Mouse (Mus musculus) kidney, adult 2 months (tissue): ENCODE measurements around the gene Kdm1a. TPM values are rescaled to one million over a fixed set of nuclear protein-coding genes. Genes with fewer than 3 reads are reported as not detected.
A peak's percentile ranks its signal among the peaks of the same experiment; 100 is the strongest.

Experiments used
- DNase-seq: peaks from one replicate; pipeline ENCODE4 v3.0.0; 2021
- H3K27ac ChIP-seq: fragments of 200-500 bp; 2 replicates; pipeline ENCODE4 v1.5.1; 2012; ENCODE audit warnings: low read depth, low read length, control low read depth, inconsistent platforms; ENCODE audit not compliant: insufficient read depth
- H3K27me3 ChIP-seq: fragments of 200-500 bp; replicated peaks from 2 replicates; pipeline ENCODE4 v1.6.1; 2012; ENCODE audit warnings: mild to moderate bottlenecking, moderate library complexity, low read length, inconsistent platforms; ENCODE audit not compliant: control insufficient read depth, insufficient read depth
- H3K36me3 ChIP-seq: fragments of 200-500 bp; 2 replicates; pipeline ENCODE4 v1.6.1; 2012; ENCODE audit warnings: mild to moderate bottlenecking, moderate library complexity, low read length, inconsistent platforms; ENCODE audit not compliant: control insufficient read depth, insufficient read depth
- H3K4me1 ChIP-seq: fragments of 200-500 bp; 2 replicates; pipeline ENCODE4 v1.6.1; 2011; ENCODE audit warnings: low read length; ENCODE audit not compliant: control insufficient read depth, insufficient read depth
- H3K4me3 ChIP-seq: fragments of 200-500 bp; 2 replicates; pipeline ENCODE4 v1.5.1; 2011; ENCODE audit warnings: mild to moderate bottlenecking, low read depth, low read length, control low read depth; ENCODE audit not compliant: insufficient read depth
- CTCF ChIP-seq: fragments of 200-500 bp; conservative IDR thresholded peaks from 2 replicates; pipeline ENCODE4 v1.5.1; 2011; ENCODE audit warnings: low read depth, mild to moderate bottlenecking, control low read depth, low read length, moderate library complexity, mixed read lengths; ENCODE audit not compliant: insufficient read depth, insufficient read length
- POLR2A ChIP-seq: fragments of 200-500 bp; IDR thresholded peaks from one replicate; pipeline ENCODE4 v1.6.1; 2011; ENCODE audit warnings: low read depth, low read length, control low read depth
- WGBS: fragments of 180-500 bp; shearing (Covaris S2); methylation state at CpG from one replicate; pipeline ENCODE4 v1.1.7; 2018; 5-methylcytosine and 5-hydroxymethylcytosine counted together
- polyA plus RNA-seq: library from polyadenylated mRNA; depleted of rRNA; stranded (reverse); fragments of >200 nt; gene quantifications from 2 replicates; pipeline ENCODE4 v1.2.3, GENCODE M21; 2012; rRNA removed

Gene Kdm1a
- polyA plus RNA-seq, result 21.0 and 21.1 TPM in 2 replicates

GRCm38 (mm10) chr4:136602568-136602967 is at the start of gene Kdm1a:
Kdm1a (minus strand) TSS chr4:136602723.
- peak; percentile 96 for DNase-seq
- 1% methylated on average over 43 of the region's 45 CpGs for WGBS
- TF ChIP-seq POLR2A, result peak; percentile 25
- TF ChIP-seq CTCF, result peak; percentile 91
- H3K4me1 ChIP-seq, result peaks cover 7% of the 10 kb centered on the region; the same call in 1 of the 2 replicates
- H3K27me3 ChIP-seq, result no peaks in the 10 kb centered on the region
- peak within 1 kb of the TSS; percentile 62 for H3K27ac ChIP-seq
- no peaks in the 10 kb centered on the region for H3K36me3 ChIP-seq
- H3K4me3 ChIP-seq, result peak within 1 kb of the TSS; percentile 95

GRCm38 (mm10) chr4:136651882-136652527 is 49.5 kb upstream of the Kdm1a start:
- Histone ChIP-seq H3K36me3 (no peaks in the 10 kb centered on the region), H3K4me3 (no peak overlapping the region), H3K27me3 (no peaks in the 10 kb centered on the region), H3K27ac (no peak overlapping the region), H3K4me1 (no peaks in the 10 kb centered on the region)
- no peak for TF ChIP-seq POLR2A
- no peak for TF ChIP-seq CTCF
- 81% methylated on average over 13 of the region's 13 CpGs for WGBS
- no peak for DNase-seq

GRCm38 (mm10) chr4:136651357-136651811 is 48.9 kb upstream of the Kdm1a start:
- Histone ChIP-seq H3K4me1 (no peaks in the 10 kb centered on the region), H3K4me3 (no peak overlapping the region), H3K27me3 (no peaks in the 10 kb centered on the region), H3K27ac (no peak overlapping the region), H3K36me3 (no peaks in the 10 kb centered on the region)
- TF ChIP-seq CTCF, result peak; percentile 72
- TF ChIP-seq POLR2A, result no peak
- peak; percentile 7 for DNase-seq
- 70% methylated on average over 3 of the region's 3 CpGs for WGBS

GRCm38 (mm10) chr4:136650261-136650660 is 47.7 kb upstream of the Kdm1a start:
- TF ChIP-seq POLR2A (no peak), CTCF (no peak)
- Histone ChIP-seq H3K36me3 (no peaks in the 10 kb centered on the region), H3K4me1 (no peaks in the 10 kb centered on the region), H3K27me3 (no peaks in the 10 kb centered on the region), H3K4me3 (no peak overlapping the region), H3K27ac (no peak overlapping the region)
- DNase-seq, result no peak
- WGBS, result 50% methylated on average over 8 of the region's 8 CpGs

- Histone ChIP-seq H3K27ac (no peak overlapping the region), H3K27me3 (no peaks in the 10 kb centered on the region)
- TF ChIP-seq POLR2A (no peak), CTCF (no peak)
Observed at GRCm38 (mm10) chr4:136649480-136650196, 47.1 kb upstream of the Kdm1a start.

GRCm38 (mm10) chr4:136648922-136649479 is 46.5 kb upstream of the Kdm1a start:
- no peak overlapping the region for H3K27ac ChIP-seq
- H3K27me3 ChIP-seq, result no peaks in the 10 kb centered on the region
- WGBS, result 7% methylated on average over 11 of the region's 11 CpGs
- peak; percentile 72 for DNase-seq
- no peak overlapping the region for H3K4me3 ChIP-seq
- peak; percentile 88 for TF ChIP-seq CTCF
- TF ChIP-seq POLR2A, result no peak
- no peaks in the 10 kb centered on the region for H3K36me3 ChIP-seq
- no peaks in the 10 kb centered on the region for H3K4me1 ChIP-seq

More at GRCm38 (mm10) chr4:136649480-136650196, 47.1 kb upstream of the Kdm1a start:
- WGBS, result 40% methylated on average over 13 of the region's 13 CpGs
- H3K4me3 ChIP-seq, result no peak overlapping the region
- DNase-seq, result no peak
- no peaks in the 10 kb centered on the region for H3K4me1 ChIP-seq
- no peaks in the 10 kb centered on the region for H3K36me3 ChIP-seq

GRCm38 (mm10) chr4:136638890-136639289 is 36.4 kb upstream of the Kdm1a start:
- Histone ChIP-seq H3K36me3 (no peaks in the 10 kb centered on the region), H3K4me3 (no peak overlapping the region), H3K4me1 (no peaks in the 10 kb centered on the region), H3K27ac (no peak overlapping the region), H3K27me3 (no peaks in the 10 kb centered on the region)
- TF ChIP-seq POLR2A (no peak), CTCF (no peak)
- 19% methylated on average over 10 of the region's 10 CpGs for WGBS
- DNase-seq, result no peak
